Mouse (Mus musculus) kidney, postnatal 0 days (tissue): Measurements from ENCODE around the gene Mipol1. TPM values are rescaled to one million over a fixed set of nuclear protein-coding genes. Genes with fewer than 3 reads are reported as not detected.

Experiments used
- ATAC-seq: fragments of 200-750 bp; cut with Nextera tagmentation; replicated peaks from 2 replicates; pipeline ENCODE4 v1.8.0; 2017; ENCODE audit warnings: low read depth, moderate number of reproducible peaks, moderate TSS enrichment, moderate library complexity; ENCODE audit not compliant: low FRiP score
- DNase-seq: peaks from one replicate; pipeline ENCODE4 v3.0.0-alpha.2; 2016; ENCODE audit warnings: low spot score
- H3K27ac ChIP-seq: fragments of 300-500 bp; sonication (generic); 2 replicates; pipeline ENCODE4 v1.5.1; 2014; ENCODE audit warnings: mild to moderate bottlenecking
- H3K27me3 ChIP-seq: fragments of 300-500 bp; sonication (generic); 2 replicates; pipeline ENCODE4 v1.6.1; 2014; ENCODE audit warnings: low read length, mixed read lengths; ENCODE audit not compliant: insufficient read depth
- H3K36me3 ChIP-seq: fragments of 300-500 bp; sonication (generic); 2 replicates; pipeline ENCODE4 v1.6.1; 2014; ENCODE audit warnings: low read length, mixed read lengths; ENCODE audit not compliant: insufficient read depth
- H3K4me1 ChIP-seq: fragments of 300-500 bp; sonication (generic); replicated peaks from 2 replicates; pipeline ENCODE4 v1.6.1; 2014; ENCODE audit warnings: antibody characterized with exemption, low read length, mixed read lengths; ENCODE audit not compliant: insufficient read depth
- H3K4me2 ChIP-seq: fragments of 300-500 bp; sonication (generic); 2 replicates; pipeline ENCODE4 v1.6.1; 2014; ENCODE audit warnings: mild to moderate bottlenecking, low read length, moderate library complexity, mixed read lengths
- H3K4me3 ChIP-seq: fragments of 300-500 bp; sonication (generic); replicated peaks from 2 replicates; pipeline ENCODE4 v1.5.1; 2014; ENCODE audit warnings: low read depth, low read length
- H3K9ac ChIP-seq: fragments of 300-500 bp; sonication (generic); 2 replicates; pipeline ENCODE4 v1.6.1; 2014; ENCODE audit warnings: low read depth, low read length
- H3K9me3 ChIP-seq: fragments of 300-500 bp; sonication (generic); replicated peaks from 2 replicates; pipeline ENCODE4 v1.6.1; 2016; ENCODE audit warnings: low read length, inconsistent platforms, mixed read lengths
- CTCF ChIP-seq: IDR thresholded peaks from 2 replicates; pipeline ENCODE4 v1.5.1; 2016; ENCODE audit warnings: antibody characterized with exemption, low read depth, mild to moderate bottlenecking, moderate library complexity
- WGBS: fragments of 180-500 bp; shearing (Covaris S2); extraction: QIAGEN DNeasy Blood & Tissue Kit; methylation state at CpG from one replicate; pipeline ENCODE4 v1.1.7; 2014; 5-methylcytosine and 5-hydroxymethylcytosine counted together
- polyA plus RNA-seq: library from polyadenylated mRNA; unstranded; fragments of >200 nt; fragmentation: Nextera tagmentation; extraction: Ambion mirVana; gene quantifications from 2 replicates; pipeline ENCODE4 v1.2.1, GENCODE M21; 2015

Mipol1 gene
- polyA plus RNA-seq, 1 experiment from 2014 or later = 13.1 TPM

DNA sequence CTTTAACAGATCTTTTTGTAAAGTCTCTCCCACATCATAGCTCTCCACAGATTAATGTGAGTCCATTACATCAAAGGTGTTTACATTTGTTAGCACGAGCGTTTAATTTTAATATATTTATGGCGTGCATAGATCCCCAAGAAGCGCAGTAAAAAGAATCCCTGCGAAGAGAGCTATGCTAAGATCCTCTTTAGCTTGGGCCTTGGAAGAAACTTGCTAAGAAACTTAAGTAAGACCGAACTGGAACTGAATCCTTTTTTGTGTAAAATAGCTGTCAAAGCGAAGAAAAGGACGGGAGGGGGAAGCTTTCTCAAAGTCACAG lies 34.0 kb upstream of the Mipol1 start:
- DNase-seq (no peak), ATAC-seq (no peak)
- H3K27me3 ChIP-seq = no peaks in the 10 kb centered on the region
- H3K27ac ChIP-seq = no peak overlapping the region
- H3K9me3 ChIP-seq = no peaks in the 10 kb centered on the region
- TF ChIP-seq CTCF = no peak
- WGBS = 17% methylated on average over 8 of the region's 8 CpGs
- H3K4me2 ChIP-seq = peak overlapping the region; percentile 90
- H3K36me3 ChIP-seq = no peaks in the 10 kb centered on the region
- peak overlapping the region; percentile 54 for H3K9ac ChIP-seq
- peak overlapping the region; percentile 53 for H3K4me3 ChIP-seq
- no peaks in the 10 kb centered on the region for H3K4me1 ChIP-seq

GRCm38 (mm10) chr12:57196608-57197362 lies 33.4 kb upstream of the Mipol1 start:
- peak overlapping the region; percentile 54 for H3K9ac ChIP-seq
- no peaks in the 10 kb centered on the region for H3K9me3 ChIP-seq
- no peak for TF ChIP-seq CTCF
- ATAC-seq (peak; percentile 78), DNase-seq (peak; percentile 42)
- H3K4me2 ChIP-seq = peak overlapping the region; percentile 90
- no peaks in the 10 kb centered on the region for H3K4me1 ChIP-seq
- peak overlapping the region; percentile 8 for H3K27ac ChIP-seq
- 2% methylated on average over 59 of the region's 59 CpGs for WGBS
- H3K4me3 ChIP-seq = peak overlapping the region; percentile 53
- H3K36me3 ChIP-seq = no peaks in the 10 kb centered on the region
- H3K27me3 ChIP-seq = no peaks in the 10 kb centered on the region

- Histone ChIP-seq H3K36me3 (no peaks in the 10 kb centered on the region), H3K4me1 (no peaks in the 10 kb centered on the region), H3K27me3 (no peaks in the 10 kb centered on the region), H3K4me3 (peak within 1 kb of the TSS; percentile 53), H3K4me2 (peak within 1 kb of the TSS; percentile 90), H3K9ac (peak within 1 kb of the TSS; percentile 54), H3K27ac (peak within 1 kb of the TSS; percentile 8), H3K9me3 (no peaks in the 10 kb centered on the region)
- TF ChIP-seq CTCF = no peak
- ATAC-seq = peak; percentile 10
- DNase-seq = peak; percentile 55
- WGBS = 68% methylated on average over 10 of the region's 10 CpGs
These were observed 32.7 kb upstream of the Mipol1 start, which contains the start of gene Slc25a21 for GRCm38 (mm10) chr12:57197363-57198026. Gene Slc25a21, minus strand, starts transcription at chr12:57197472.

DNA sequence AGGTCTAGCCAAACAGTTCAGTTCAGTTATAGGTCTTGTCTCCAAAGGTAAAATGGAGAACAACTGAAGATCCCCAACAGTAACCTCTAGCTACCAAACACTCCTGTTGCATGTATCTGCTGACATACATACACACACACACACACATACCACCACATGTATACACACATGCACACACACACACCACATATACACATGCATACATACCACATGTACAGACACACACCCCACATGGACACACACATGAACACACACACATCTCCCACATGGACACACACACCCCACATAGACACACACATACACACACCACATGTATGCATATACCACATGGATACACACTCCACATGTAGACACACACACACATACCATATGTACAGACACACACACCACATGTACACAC lies 32.0 kb upstream of the Mipol1 start:
- Histone ChIP-seq H3K9ac (no peak overlapping the region), H3K4me3 (no peak overlapping the region), H3K9me3 (no peaks in the 10 kb centered on the region), H3K4me1 (no peaks in the 10 kb centered on the region), H3K27ac (no peak overlapping the region), H3K4me2 (no peak overlapping the region), H3K27me3 (no peaks in the 10 kb centered on the region), H3K36me3 (no peaks in the 10 kb centered on the region)
- no peak for TF ChIP-seq CTCF
- DNase-seq = no peak
- ATAC-seq = no peak

DNA sequence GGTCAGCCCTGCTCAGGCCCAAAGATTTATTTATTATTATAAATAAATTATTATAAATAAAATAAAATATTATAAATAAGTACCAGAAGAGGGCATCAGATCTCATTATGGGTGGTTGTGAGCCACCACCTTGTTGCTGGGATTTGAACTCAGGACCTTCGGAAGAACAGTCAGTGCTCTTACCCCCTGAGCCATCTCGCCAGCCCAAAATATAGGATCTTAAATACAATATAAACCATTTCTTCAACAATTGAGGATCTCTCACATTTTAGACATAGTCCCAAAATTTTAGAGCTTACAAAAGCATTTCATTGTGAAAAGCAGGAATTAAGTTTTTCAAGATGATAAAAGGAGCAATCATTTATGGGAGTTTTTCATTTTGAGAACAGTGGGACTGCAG lies 30.8 kb upstream of the Mipol1 start:
- no peak for DNase-seq
- no peaks in the 10 kb centered on the region for H3K4me1 ChIP-seq
- no peaks in the 10 kb centered on the region for H3K27me3 ChIP-seq
- no peak overlapping the region for H3K27ac ChIP-seq
- no peak for TF ChIP-seq CTCF
- 95% methylated on average over 2 of the region's 2 CpGs for WGBS
- no peak overlapping the region for H3K9ac ChIP-seq
- ATAC-seq = no peak
- H3K4me3 ChIP-seq = no peak overlapping the region
- no peak overlapping the region for H3K4me2 ChIP-seq
- H3K36me3 ChIP-seq = no peaks in the 10 kb centered on the region
- no peaks in the 10 kb centered on the region for H3K9me3 ChIP-seq

DNA sequence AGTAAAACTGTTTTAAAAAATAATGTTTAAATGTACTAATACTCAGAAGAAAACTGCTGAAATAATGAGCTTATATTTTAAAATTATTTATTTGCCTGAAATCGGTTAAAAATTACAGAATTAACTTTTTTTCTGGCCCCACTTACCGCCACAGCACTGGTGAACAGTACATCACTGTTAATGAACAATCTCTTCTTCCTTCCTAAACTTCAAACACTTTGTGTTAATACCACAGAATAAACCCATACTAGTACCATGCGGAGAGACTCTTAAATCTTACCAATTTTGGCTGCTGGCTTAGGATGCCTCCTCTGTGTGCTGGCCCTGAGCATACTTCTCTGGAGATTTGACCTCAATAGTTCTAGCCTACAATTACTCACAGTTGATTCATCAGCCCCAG lies 28.3 kb upstream of the Mipol1 start:
- no peak overlapping the region for H3K27ac ChIP-seq
- no peaks in the 10 kb centered on the region for H3K9me3 ChIP-seq
- no peak overlapping the region for H3K9ac ChIP-seq
- H3K4me1 ChIP-seq = no peaks in the 10 kb centered on the region
- no peaks in the 10 kb centered on the region for H3K36me3 ChIP-seq
- ATAC-seq (no peak), DNase-seq (no peak)
- no peak overlapping the region for H3K4me3 ChIP-seq
- H3K27me3 ChIP-seq = no peaks in the 10 kb centered on the region
- TF ChIP-seq CTCF = no peak
- H3K4me2 ChIP-seq = no peak overlapping the region
- WGBS = 86% methylated on average over 3 of the region's 3 CpGs
